Mouse (Mus musculus) lung, embryonic 16.5 days (tissue): ENCODE results near the gene Sh3rf3. TPM values are rescaled to one million over a fixed set of nuclear protein-coding genes. Genes with fewer than 3 reads are reported as not detected.

Source experiments
- ATAC-seq: fragments of 200-750 bp; cut with Nextera tagmentation; 2 replicates; pipeline ENCODE4 v1.8.0; 2017; ENCODE audit warnings: low read depth, mild to moderate bottlenecking, moderate library complexity
- H3K27ac ChIP-seq: fragments of 300-500 bp; sonication (generic); 2 replicates; pipeline ENCODE4 v1.5.1; 2014; ENCODE audit warnings: mild to moderate bottlenecking, control low read depth, low read length
- H3K27me3 ChIP-seq: fragments of 300-500 bp; sonication (generic); 2 replicates; pipeline ENCODE4 v1.6.1; 2014; ENCODE audit warnings: low read depth, low read length, mixed read lengths; ENCODE audit not compliant: control insufficient read depth, insufficient read depth
- H3K36me3 ChIP-seq: fragments of 300-500 bp; sonication (generic); 2 replicates; pipeline ENCODE4 v1.6.1; 2014; ENCODE audit warnings: low read length; ENCODE audit not compliant: control insufficient read depth, insufficient read depth
- H3K4me1 ChIP-seq: fragments of 300-500 bp; sonication (generic); replicated peaks from 2 replicates; pipeline ENCODE4 v1.6.1; 2014; ENCODE audit warnings: low read length, mixed read lengths; ENCODE audit not compliant: control insufficient read depth, insufficient read depth
- H3K4me2 ChIP-seq: fragments of 300-500 bp; sonication (generic); 2 replicates; pipeline ENCODE4 v1.6.1; 2014; ENCODE audit warnings: low read depth, low read length, control low read depth
- H3K4me3 ChIP-seq: fragments of 300-500 bp; sonication (generic); 2 replicates; pipeline ENCODE4 v1.5.1; 2014; ENCODE audit warnings: mild to moderate bottlenecking, low read length, control low read depth
- H3K9ac ChIP-seq: fragments of 300-500 bp; sonication (generic); 2 replicates; pipeline ENCODE4 v1.6.1; 2014; ENCODE audit warnings: low read length, control low read depth
- H3K9me3 ChIP-seq: fragments of 300-500 bp; sonication (generic); 2 replicates; pipeline ENCODE4 v1.6.1; 2016; ENCODE audit warnings: low read length; ENCODE audit not compliant: control insufficient read depth
- WGBS: fragments of 180-500 bp; shearing (Covaris S2); extraction: QIAGEN DNeasy Blood & Tissue Kit; methylation state at CpG from one replicate; pipeline ENCODE4 v1.1.7; 2014; 5-methylcytosine and 5-hydroxymethylcytosine counted together
- polyA plus RNA-seq: library from polyadenylated mRNA; unstranded; fragments of >200 nt; fragmentation: Nextera tagmentation; extraction: Ambion mirVana; gene quantifications from 2 replicates; pipeline ENCODE4 v1.2.1, GENCODE M21; 2015

The Sh3rf3 gene
- polyA plus RNA-seq, 1 experiment from 2014 or later, result 1.9 TPM

GRCm38 (mm10) chr10:59050434-59050833 is 237.3 kb downstream of the Sh3rf3 start:
- Histone ChIP-seq H3K4me2 (no peak overlapping the region), H3K4me3 (no peak overlapping the region), H3K36me3 (no peaks in the 10 kb centered on the region), H3K9me3 (peaks cover 4% of the 10 kb centered on the region; the same call in 1 of the 2 replicates), H3K27me3 (no peaks in the 10 kb centered on the region), H3K4me1 (no peaks in the 10 kb centered on the region), H3K9ac (no peak overlapping the region), H3K27ac (no peak overlapping the region)
- no peak for ATAC-seq
- 79% methylated on average over 4 of the region's 4 CpGs for WGBS

- no peak for ATAC-seq
- 41% methylated on average over 6 of the region's 6 CpGs for WGBS
- H3K9ac ChIP-seq, result no peak overlapping the region
Observed at GRCm38 (mm10) chr10:59056294-59056693, 243.1 kb downstream of the Sh3rf3 start.

GRCm38 (mm10) chr10:59066804-59067203 is 253.6 kb downstream of the Sh3rf3 start:
- H3K9ac ChIP-seq, result no peak overlapping the region
- no peak overlapping the region for H3K4me3 ChIP-seq
- H3K4me1 ChIP-seq, result no peaks in the 10 kb centered on the region
- WGBS, result 65% methylated on average over 6 of the region's 6 CpGs
- no peaks in the 10 kb centered on the region for H3K9me3 ChIP-seq
- no peak for ATAC-seq
- H3K27me3 ChIP-seq, result no peaks in the 10 kb centered on the region
- no peaks in the 10 kb centered on the region for H3K36me3 ChIP-seq
- H3K4me2 ChIP-seq, result no peak overlapping the region
- H3K27ac ChIP-seq, result no peak overlapping the region

More at GRCm38 (mm10) chr10:59056294-59056693, 243.1 kb downstream of the Sh3rf3 start:
- Histone ChIP-seq H3K4me1 (no peaks in the 10 kb centered on the region), H3K4me2 (no peak overlapping the region), H3K4me3 (no peak overlapping the region), H3K9me3 (no peaks in the 10 kb centered on the region), H3K36me3 (no peaks in the 10 kb centered on the region), H3K27ac (no peak overlapping the region), H3K27me3 (no peaks in the 10 kb centered on the region)

- H3K4me3 ChIP-seq, result no peak overlapping the region
- no peak overlapping the region for H3K27ac ChIP-seq
- ATAC-seq, result no peak
- no peaks in the 10 kb centered on the region for H3K36me3 ChIP-seq
- no peak overlapping the region for H3K4me2 ChIP-seq
- H3K9ac ChIP-seq, result no peak overlapping the region
- no peaks in the 10 kb centered on the region for H3K27me3 ChIP-seq
- 30% methylated on average over 4 of the region's 4 CpGs for WGBS
- H3K4me1 ChIP-seq, result 0 out of 2 replicates have a peak, but pooled peaks cover 3% of the 10 kb centered on the region
- no peaks in the 10 kb centered on the region for H3K9me3 ChIP-seq
Observed at GRCm38 (mm10) chr10:59072827-59073226, 259.7 kb downstream of the Sh3rf3 start.

- Histone ChIP-seq H3K27me3 (no peaks in the 10 kb centered on the region), H3K4me2 (no peak overlapping the region), H3K9me3 (no peaks in the 10 kb centered on the region), H3K4me3 (no peak overlapping the region), H3K27ac (no peak overlapping the region), H3K4me1 (peaks cover 10% of the 10 kb centered on the region; the same call in 1 of the 2 replicates), H3K9ac (no peak overlapping the region), H3K36me3 (no peaks in the 10 kb centered on the region)
- ATAC-seq, result no peak
- 66% methylated on average over 10 of the region's 10 CpGs for WGBS
Observed at GRCm38 (mm10) chr10:59076681-59077080, 263.5 kb downstream of the Sh3rf3 start.

GRCm38 (mm10) chr10:59077909-59078308 is 264.8 kb downstream of the Sh3rf3 start:
- Histone ChIP-seq H3K27me3 (no peaks in the 10 kb centered on the region), H3K4me1 (peaks cover 10% of the 10 kb centered on the region; the same call in 1 of the 2 replicates), H3K4me2 (no peak overlapping the region), H3K27ac (no peak overlapping the region), H3K36me3 (no peaks in the 10 kb centered on the region), H3K9me3 (no peaks in the 10 kb centered on the region), H3K9ac (no peak overlapping the region), H3K4me3 (no peak overlapping the region)
- no peak for ATAC-seq
- WGBS, result 68% methylated on average over 10 of the region's 10 CpGs

- H3K27ac ChIP-seq, result no peak overlapping the region
- H3K4me2 ChIP-seq, result no peak overlapping the region
- H3K9ac ChIP-seq, result no peak overlapping the region
- no peaks in the 10 kb centered on the region for H3K9me3 ChIP-seq
- no peak overlapping the region for H3K4me3 ChIP-seq
- ATAC-seq, result no peak
- peaks cover 7% of the 10 kb centered on the region; the same call in 1 of the 2 replicates for H3K4me1 ChIP-seq
- WGBS, result 95% methylated on average over 5 of the region's 5 CpGs
- H3K27me3 ChIP-seq, result no peaks in the 10 kb centered on the region
- no peaks in the 10 kb centered on the region for H3K36me3 ChIP-seq
Observed at GRCm38 (mm10) chr10:59085604-59086003, 272.4 kb downstream of the Sh3rf3 start.

- H3K36me3 ChIP-seq, result no peaks in the 10 kb centered on the region
- ATAC-seq, result no peak
Observed at GRCm38 (mm10) chr10:59086578-59086977, 273.4 kb downstream of the Sh3rf3 start.

GRCm38 (mm10) chr10:59089861-59090621 is 276.9 kb downstream of the Sh3rf3 start:
- Histone ChIP-seq H3K27ac (no peak overlapping the region), H3K9me3 (no peaks in the 10 kb centered on the region), H3K36me3 (no peaks in the 10 kb centered on the region), H3K9ac (no peak overlapping the region), H3K4me3 (no peak overlapping the region), H3K27me3 (no peaks in the 10 kb centered on the region), H3K4me2 (no peak overlapping the region), H3K4me1 (peaks cover 7% of the 10 kb centered on the region; the same call in 1 of the 2 replicates)
- WGBS, result 67% methylated on average over 14 of the region's 14 CpGs
- ATAC-seq, result peak; percentile 49; the same call in 1 of the 2 replicates

More at GRCm38 (mm10) chr10:59086578-59086977, 273.4 kb downstream of the Sh3rf3 start:
- Histone ChIP-seq H3K27me3 (no peaks in the 10 kb centered on the region), H3K9ac (no peak overlapping the region), H3K4me2 (no peak overlapping the region), H3K27ac (no peak overlapping the region), H3K9me3 (no peaks in the 10 kb centered on the region), H3K4me3 (no peak overlapping the region), H3K4me1 (peaks cover 7% of the 10 kb centered on the region; the same call in 1 of the 2 replicates)
- 81% methylated on average over 5 of the region's 5 CpGs for WGBS
